Mouse (Mus musculus) stomach, postnatal 0 days (tissue): Measurements from ENCODE around the gene Cep295nl. TPM values are rescaled to one million over a fixed set of nuclear protein-coding genes. Genes with fewer than 3 reads are reported as not detected.
A peak's percentile ranks its signal among the peaks of the same experiment; 100 is the strongest.

Source experiments
- ATAC-seq: fragments of 200-750 bp; cut with Nextera tagmentation; 2 replicates; pipeline ENCODE4 v1.8.0; 2017; ENCODE audit not compliant: low FRiP score, low TSS enrichment
- DNase-seq: peaks from one replicate; pipeline ENCODE4 v3.0.0-alpha.2; 2016; ENCODE audit warnings: low spot score
- H3K27ac ChIP-seq: fragments of 300-500 bp; sonication (generic); replicated peaks from 2 replicates; pipeline ENCODE4 v1.5.1; 2014; ENCODE audit warnings: mild to moderate bottlenecking, control low read depth
- H3K27me3 ChIP-seq: fragments of 300-500 bp; sonication (generic); 2 replicates; pipeline ENCODE4 v1.6.1; 2014; ENCODE audit warnings: low read length; ENCODE audit not compliant: control insufficient read depth, insufficient read depth
- H3K36me3 ChIP-seq: fragments of 300-500 bp; sonication (generic); 2 replicates; pipeline ENCODE4 v1.6.1; 2014; ENCODE audit warnings: low read length, mixed read lengths; ENCODE audit not compliant: control insufficient read depth, insufficient read depth
- H3K4me1 ChIP-seq: fragments of 300-500 bp; sonication (generic); replicated peaks from 2 replicates; pipeline ENCODE4 v1.6.1; 2014; ENCODE audit warnings: antibody characterized with exemption; ENCODE audit not compliant: control insufficient read depth, insufficient read depth
- H3K4me2 ChIP-seq: fragments of 300-500 bp; sonication (generic); replicated peaks from 2 replicates; pipeline ENCODE4 v1.6.1; 2014; ENCODE audit warnings: low read depth, mild to moderate bottlenecking, control low read depth, moderate library complexity
- H3K4me3 ChIP-seq: fragments of 300-500 bp; sonication (generic); 2 replicates; pipeline ENCODE4 v1.5.1; 2014; ENCODE audit warnings: low read depth, low read length, control low read depth
- H3K9ac ChIP-seq: fragments of 300-500 bp; sonication (generic); 2 replicates; pipeline ENCODE4 v1.6.1; 2014; ENCODE audit warnings: mild to moderate bottlenecking, low read length, control low read depth, mixed read lengths
- H3K9me3 ChIP-seq: fragments of 300-500 bp; sonication (generic); 2 replicates; pipeline ENCODE4 v1.6.1; 2016; ENCODE audit warnings: low read length; ENCODE audit not compliant: control insufficient read depth
- CTCF ChIP-seq: IDR thresholded peaks from 2 replicates; pipeline ENCODE4 v1.5.1; 2016; ENCODE audit warnings: antibody characterized with exemption, low read depth, mild to moderate bottlenecking, moderate library complexity
- EP300 ChIP-seq: optimal IDR thresholded peaks from 2 replicates; pipeline ENCODE3; 2016; ENCODE audit warnings: antibody characterized with exemption
- WGBS: fragments of 180-500 bp; shearing (Covaris S2); extraction: QIAGEN DNeasy Blood & Tissue Kit; methylation state at CpG from one replicate; pipeline ENCODE4 v1.1.7; 2014; 5-methylcytosine and 5-hydroxymethylcytosine counted together
- polyA plus RNA-seq: library from polyadenylated mRNA; unstranded; fragments of >200 nt; fragmentation: Nextera tagmentation; extraction: Ambion mirVana; gene quantifications from 2 replicates; pipeline ENCODE4 v1.2.1, GENCODE M21; 2015

Cep295nl gene
- polyA plus RNA-seq, 1 experiment from 2014 or later = 0.53 TPM

GRCm38 (mm10) chr11:118362971-118363518 lies 20.7 kb upstream of the Cep295nl start:
- H3K4me1 ChIP-seq = peaks cover 23% of the 10 kb centered on the region
- peak overlapping the region; percentile 48 for H3K9ac ChIP-seq
- TF ChIP-seq CTCF (no peak), EP300 (no peak)
- no peaks in the 10 kb centered on the region for H3K36me3 ChIP-seq
- H3K4me2 ChIP-seq = peak overlapping the region; percentile 29; the same call in 1 of the 2 replicates
- DNase-seq = peak; percentile 55
- peak; percentile 80 for ATAC-seq
- 7% methylated on average over 8 of the region's 8 CpGs for WGBS
- no peaks in the 10 kb centered on the region for H3K27me3 ChIP-seq
- H3K9me3 ChIP-seq = no peaks in the 10 kb centered on the region
- H3K4me3 ChIP-seq = no peak overlapping the region
- H3K27ac ChIP-seq = peak overlapping the region; percentile 88

DNA sequence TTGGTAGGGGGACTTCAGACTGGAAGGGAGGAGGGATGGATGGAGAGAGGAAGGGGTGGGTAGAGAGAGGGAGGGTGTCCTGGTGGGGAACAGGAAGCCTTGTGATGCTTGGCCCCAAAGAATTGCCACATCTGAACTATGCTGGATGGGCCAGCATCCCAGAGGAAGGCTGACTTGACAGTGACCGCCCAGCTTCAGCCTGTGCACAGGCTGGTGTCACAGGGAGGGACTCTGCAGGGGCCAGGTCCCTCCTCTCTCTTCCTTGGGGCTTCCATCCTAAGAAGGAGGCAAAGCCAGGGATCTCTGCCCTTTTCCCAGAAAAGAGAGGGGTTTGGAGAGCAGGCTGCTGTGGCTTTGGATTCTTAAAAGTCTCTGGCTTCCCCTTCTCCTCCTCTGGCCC lies 20.2 kb upstream of the Cep295nl start:
- ATAC-seq (peak; percentile 21; the same call in 1 of the 2 replicates), DNase-seq (no peak)
- 50% methylated on average over 1 of the region's 1 CpGs for WGBS
- Histone ChIP-seq H3K36me3 (no peaks in the 10 kb centered on the region), H3K9ac (peak overlapping the region; percentile 48; the same call in 1 of the 2 replicates), H3K27ac (peak overlapping the region; percentile 88), H3K4me3 (no peak overlapping the region), H3K4me2 (peak overlapping the region; percentile 29; the same call in 1 of the 2 replicates), H3K4me1 (peaks cover 23% of the 10 kb centered on the region), H3K9me3 (no peaks in the 10 kb centered on the region), H3K27me3 (no peaks in the 10 kb centered on the region)
- no peak for TF ChIP-seq EP300
- no peak for TF ChIP-seq CTCF

- H3K9ac ChIP-seq = no peak overlapping the region
- H3K36me3 ChIP-seq = no peaks in the 10 kb centered on the region
- no peaks in the 10 kb centered on the region for H3K9me3 ChIP-seq
- H3K4me3 ChIP-seq = no peak overlapping the region
- TF ChIP-seq CTCF = peak; percentile 24
- no peak for TF ChIP-seq EP300
- H3K4me1 ChIP-seq = peaks cover 23% of the 10 kb centered on the region
- H3K27me3 ChIP-seq = no peaks in the 10 kb centered on the region
- ATAC-seq (peak; percentile 25; the same call in 1 of the 2 replicates), DNase-seq (peak; percentile 53)
- 20% methylated on average over 10 of the region's 10 CpGs for WGBS
- H3K4me2 ChIP-seq = no peak overlapping the region; the same call in 1 of the 2 replicates
- H3K27ac ChIP-seq = peak overlapping the region; percentile 71
Measured at GRCm38 (mm10) chr11:118360907-118361341, 18.6 kb upstream of the Cep295nl start.

- no peaks in the 10 kb centered on the region for H3K27me3 ChIP-seq
- peak; percentile 50; the same call in 1 of the 2 replicates for ATAC-seq
- H3K36me3 ChIP-seq = no peaks in the 10 kb centered on the region
- peak; percentile 42 for DNase-seq
- H3K4me1 ChIP-seq = peaks cover 25% of the 10 kb centered on the region
- no peak overlapping the region for H3K9ac ChIP-seq
- H3K4me3 ChIP-seq = no peak overlapping the region
- 46% methylated on average over 7 of the region's 7 CpGs for WGBS
- peak overlapping the region; percentile 71 for H3K27ac ChIP-seq
- TF ChIP-seq EP300 (no peak), CTCF (no peak)
- no peak overlapping the region; the same call in 1 of the 2 replicates for H3K4me2 ChIP-seq
- H3K9me3 ChIP-seq = no peaks in the 10 kb centered on the region
Measured at GRCm38 (mm10) chr11:118360491-118360890, 18.2 kb upstream of the Cep295nl start.

DNA sequence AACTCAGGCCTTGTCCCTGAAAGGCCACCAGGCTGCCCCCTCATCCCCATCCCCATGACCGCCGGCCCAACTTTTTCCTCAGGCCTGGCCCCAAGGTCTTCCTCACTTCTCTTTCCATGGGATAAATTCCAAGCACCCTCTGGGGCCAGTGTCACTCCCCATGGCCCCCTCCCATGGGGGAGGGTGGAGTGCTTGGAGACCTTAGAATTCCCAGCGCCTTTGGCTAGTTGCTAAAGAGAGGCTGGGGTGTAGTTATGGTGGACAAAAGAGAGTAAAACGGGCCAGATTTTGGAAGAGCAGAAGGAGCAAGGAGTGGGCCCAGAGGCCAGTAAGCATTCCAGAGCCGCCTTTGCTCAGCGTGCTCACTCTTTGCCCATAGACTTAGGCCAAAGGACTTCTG lies 13.3 kb upstream of the Cep295nl start, which contains the start of gene Timp2:
Timp2 (minus strand) TSS at position 101 of the 400 bp plus-strand sequence.
- H3K4me1 ChIP-seq = peaks cover 8% of the 10 kb centered on the region
- TF ChIP-seq CTCF (no peak), EP300 (no peak)
- H3K9me3 ChIP-seq = no peaks in the 10 kb centered on the region
- ATAC-seq (peak; percentile 2; the same call in 1 of the 2 replicates), DNase-seq (no peak)
- H3K4me2 ChIP-seq = peak within 1 kb of the TSS; percentile 89
- WGBS = 38% methylated on average over 6 of the region's 6 CpGs
- no peaks in the 10 kb centered on the region for H3K27me3 ChIP-seq
- H3K27ac ChIP-seq = peak within 1 kb of the TSS; percentile 94
- H3K4me3 ChIP-seq = peak within 1 kb of the TSS; percentile 80
- peak within 1 kb of the TSS; percentile 95 for H3K9ac ChIP-seq
- no peaks in the 10 kb centered on the region for H3K36me3 ChIP-seq

GRCm38 (mm10) chr11:118355205-118355604 lies 12.9 kb upstream of the Cep295nl start:
- peaks cover 4% of the 10 kb centered on the region for H3K4me1 ChIP-seq
- no peaks in the 10 kb centered on the region for H3K9me3 ChIP-seq
- 0% methylated on average over 24 of the region's 43 CpGs for WGBS
- H3K4me2 ChIP-seq = peak overlapping the region; percentile 89
- DNase-seq (peak; percentile 88), ATAC-seq (peak; percentile 91)
- peak overlapping the region; percentile 95 for H3K9ac ChIP-seq
- peak overlapping the region; percentile 94 for H3K27ac ChIP-seq
- no peaks in the 10 kb centered on the region for H3K27me3 ChIP-seq
- H3K4me3 ChIP-seq = peak overlapping the region; percentile 80
- no peaks in the 10 kb centered on the region for H3K36me3 ChIP-seq
- TF ChIP-seq EP300 = no peak
- peak; percentile 74 for TF ChIP-seq CTCF
